Mouse (Mus musculus): ENCODE results near the gene Nipal3. TPM values are rescaled to one million over a fixed set of nuclear protein-coding genes. Genes with fewer than 3 reads are reported as not detected.

Nipal3 gene
- total and polyA plus RNA-seq, 3 experiments = 27.0 to 41.5 (median 35.0) TPM

- no peaks in the 10 kb centered on the region for H3K27me3 ChIP-seq (ENCODE audit: control insufficient read depth, insufficient read depth, low read length)
- no peak for DNase-seq
- 47% methylated on average over 5 of the region's 7 CpGs for WGBS
- TF ChIP-seq POLR2A (IDR thresholded peaks at IDR 0.05; ENCODE audit: insufficient read depth, low read depth, low read length) = no peak
- no peak for TF ChIP-seq CTCF (IDR thresholded peaks at IDR 0.05)
- no peak for TF ChIP-seq EP300 (IDR thresholded peaks at IDR 0.05; ENCODE audit: insufficient read depth, low read depth, low read length)
- no peaks in the 10 kb centered on the region for H3K79me2 ChIP-seq (replicated peaks; ENCODE audit: control insufficient read depth, insufficient read depth, low read length)
- H3K36me3 ChIP-seq (ENCODE audit: control insufficient read depth, insufficient read depth, low read length) = no peaks in the 10 kb centered on the region
- H3K27ac ChIP-seq = no peak overlapping the region
- intact Hi-C loops (cut with DNase I) = no loop called here
- H3K4me1 ChIP-seq (ENCODE audit: control insufficient read depth, insufficient read depth, low read length) = no peaks in the 10 kb centered on the region
- H3K9ac ChIP-seq (ENCODE audit: low read depth, low read length) = no peak overlapping the region
- no peak overlapping the region for H3K4me3 ChIP-seq
Observed at GRCm38 (mm10) chr4:135523939-135524338, 29.1 kb upstream of the Nipal3 start.

GRCm38 (mm10) chr4:135520421-135520820 is 25.6 kb upstream of the Nipal3 start:
- intact Hi-C loops (cut with DNase I) = no loop called here
- no peaks in the 10 kb centered on the region for H3K4me1 ChIP-seq (ENCODE audit: control insufficient read depth, insufficient read depth, low read length)
- TF ChIP-seq POLR2A (IDR thresholded peaks at IDR 0.05; ENCODE audit: insufficient read depth, low read depth, low read length) = no peak
- no peak for TF ChIP-seq EP300 (IDR thresholded peaks at IDR 0.05; ENCODE audit: insufficient read depth, low read depth, low read length)
- TF ChIP-seq CTCF (IDR thresholded peaks at IDR 0.05) = no peak

GRCm38 (mm10) chr4:135518135-135518534 is 23.3 kb upstream of the Nipal3 start:
- Histone ChIP-seq H3K36me3 (ENCODE audit: control insufficient read depth, insufficient read depth, low read length) (no peaks in the 10 kb centered on the region), H3K79me2 (replicated peaks; ENCODE audit: control insufficient read depth, insufficient read depth, low read length) (no peaks in the 10 kb centered on the region), H3K4me1 (ENCODE audit: control insufficient read depth, insufficient read depth, low read length) (no peaks in the 10 kb centered on the region), H3K27me3 (ENCODE audit: control insufficient read depth, insufficient read depth, low read length) (no peaks in the 10 kb centered on the region; the same call in 1 of the 2 replicates), H3K9ac (ENCODE audit: low read depth, low read length) (no peak overlapping the region), H3K27ac (no peak overlapping the region), H3K4me3 (no peak overlapping the region)
- TF ChIP-seq POLR2A (IDR thresholded peaks at IDR 0.05; ENCODE audit: insufficient read depth, low read depth, low read length) = no peak
- no peak for TF ChIP-seq EP300 (IDR thresholded peaks at IDR 0.05; ENCODE audit: insufficient read depth, low read depth, low read length)
- no peak for TF ChIP-seq CTCF (IDR thresholded peaks at IDR 0.05)
- 75% methylated on average over 12 of the region's 12 CpGs for WGBS
- intact Hi-C loops (cut with DNase I) = loop anchor here (5.0 kb wide), 2 partner anchors 54 to 74 kb away; partner anchors contain the start of gene Grhl3
- no peak for DNase-seq

More at GRCm38 (mm10) chr4:135520421-135520820, 25.6 kb upstream of the Nipal3 start:
- H3K27me3 ChIP-seq (ENCODE audit: control insufficient read depth, insufficient read depth, low read length) = no peaks in the 10 kb centered on the region; the same call in 1 of the 2 replicates
- H3K27ac ChIP-seq = no peak overlapping the region
- no peak for DNase-seq
- WGBS = 71% methylated on average over 9 of the region's 9 CpGs
- H3K4me3 ChIP-seq = no peak overlapping the region
- H3K9ac ChIP-seq (ENCODE audit: low read depth, low read length) = no peak overlapping the region
- no peaks in the 10 kb centered on the region for H3K36me3 ChIP-seq (ENCODE audit: control insufficient read depth, insufficient read depth, low read length)
- H3K79me2 ChIP-seq (replicated peaks; ENCODE audit: control insufficient read depth, insufficient read depth, low read length) = no peaks in the 10 kb centered on the region

- DNase-seq = peak; percentile 49 to 72
- H3K9ac ChIP-seq (ENCODE audit: low read depth, low read length) = no peak overlapping the region
- H3K27ac ChIP-seq = no peak overlapping the region
- H3K79me2 ChIP-seq (replicated peaks; ENCODE audit: control insufficient read depth, insufficient read depth, low read length) = no peaks in the 10 kb centered on the region
- no peaks in the 10 kb centered on the region for H3K36me3 ChIP-seq (ENCODE audit: control insufficient read depth, insufficient read depth, low read length)
- intact Hi-C loops (cut with DNase I) = loop anchor here (1.0 to 5.0 kb wide), 3 partner anchors 56 to 151 kb away; partner anchors contain the start of gene Grhl3
- no peak overlapping the region for H3K4me3 ChIP-seq
- no peaks in the 10 kb centered on the region; the same call in 1 of the 2 replicates for H3K27me3 ChIP-seq (ENCODE audit: control insufficient read depth, insufficient read depth, low read length)
- H3K4me1 ChIP-seq (ENCODE audit: control insufficient read depth, insufficient read depth, low read length) = no peaks in the 10 kb centered on the region
- WGBS = 57% methylated on average over 15 of the region's 15 CpGs
- peak; percentile 87 for TF ChIP-seq EP300 (IDR thresholded peaks at IDR 0.05; ENCODE audit: insufficient read depth, low read depth, low read length)
- TF ChIP-seq CTCF (IDR thresholded peaks at IDR 0.05) = peak; percentile 82
- no peak for TF ChIP-seq POLR2A (IDR thresholded peaks at IDR 0.05; ENCODE audit: insufficient read depth, low read depth, low read length)
Observed at GRCm38 (mm10) chr4:135516351-135517316, 21.8 kb upstream of the Nipal3 start.

- Histone ChIP-seq H3K79me2 (replicated peaks; ENCODE audit: control insufficient read depth, insufficient read depth, low read length) (no peaks in the 10 kb centered on the region), H3K27me3 (ENCODE audit: control insufficient read depth, insufficient read depth, low read length) (no peaks in the 10 kb centered on the region; the same call in 1 of the 2 replicates), H3K9ac (ENCODE audit: low read depth, low read length) (no peak overlapping the region), H3K4me1 (ENCODE audit: control insufficient read depth, insufficient read depth, low read length) (no peaks in the 10 kb centered on the region), H3K27ac (no peak overlapping the region), H3K36me3 (ENCODE audit: control insufficient read depth, insufficient read depth, low read length) (no peaks in the 10 kb centered on the region), H3K4me3 (no peak overlapping the region)
- WGBS = 60% methylated on average over 14 of the region's 14 CpGs
- intact Hi-C loops (cut with DNase I) = loop anchor here (5.0 kb wide), 2 partner anchors 57 to 77 kb away; partner anchors contain the start of gene Grhl3
- TF ChIP-seq EP300 (IDR thresholded peaks at IDR 0.05; ENCODE audit: insufficient read depth, low read depth, low read length) (no peak), POLR2A (IDR thresholded peaks at IDR 0.05; ENCODE audit: insufficient read depth, low read depth, low read length) (no peak), CTCF (IDR thresholded peaks at IDR 0.05) (no peak)
- DNase-seq = no peak
Observed at GRCm38 (mm10) chr4:135514925-135515324, 20.1 kb upstream of the Nipal3 start.

Data from heart, adult 2 months (tissue).